Mouse (Mus musculus) neural tube, embryonic 11.5 days (tissue): Measurements from ENCODE around the gene Pbx1. TPM values are rescaled to one million over a fixed set of nuclear protein-coding genes. Genes with fewer than 3 reads are reported as not detected.

Experiments used
- ATAC-seq: fragments of 200-750 bp; cut with Nextera tagmentation; 2 replicates; pipeline ENCODE4 v1.8.0; 2017; ENCODE audit warnings: moderate number of reproducible peaks, mild to moderate bottlenecking, moderate TSS enrichment, moderate library complexity; ENCODE audit not compliant: insufficient read depth, low FRiP score, low TSS enrichment
- DNase-seq: peaks from one replicate; pipeline ENCODE4 v3.0.0-alpha.2; 2015; ENCODE audit warnings: low spot score
- H3K27ac ChIP-seq: fragments of 300-500 bp; sonication (generic); 2 replicates; pipeline ENCODE4 v1.5.1; 2014; ENCODE audit warnings: low read depth, mild to moderate bottlenecking, low read length
- H3K27me3 ChIP-seq: fragments of 300-500 bp; sonication (generic); 2 replicates; pipeline ENCODE4 v1.6.1; 2014; ENCODE audit warnings: mild to moderate bottlenecking, low read length, mixed read lengths; ENCODE audit not compliant: control insufficient read depth, insufficient read depth
- H3K36me3 ChIP-seq: fragments of 300-500 bp; sonication (generic); 2 replicates; pipeline ENCODE4 v1.6.1; 2014; ENCODE audit warnings: mild to moderate bottlenecking, low read length, moderate library complexity, mixed read lengths; ENCODE audit not compliant: control insufficient read depth, insufficient read depth
- H3K4me1 ChIP-seq: fragments of 300-500 bp; sonication (generic); 2 replicates; pipeline ENCODE4 v1.6.1; 2014; ENCODE audit warnings: low read length, mixed read lengths; ENCODE audit not compliant: control insufficient read depth, insufficient read depth
- H3K4me2 ChIP-seq: fragments of 300-500 bp; sonication (generic); 2 replicates; pipeline ENCODE4 v1.6.1; 2014; ENCODE audit warnings: low read depth, mild to moderate bottlenecking, moderate library complexity
- H3K4me3 ChIP-seq: fragments of 300-500 bp; sonication (generic); 2 replicates; pipeline ENCODE4 v1.5.1; 2014; ENCODE audit warnings: low read depth, low read length
- H3K9ac ChIP-seq: fragments of 300-500 bp; sonication (generic); 2 replicates; pipeline ENCODE4 v1.6.1; 2014; ENCODE audit warnings: mild to moderate bottlenecking, low read length
- H3K9me3 ChIP-seq: fragments of 300-500 bp; sonication (generic); 2 replicates; pipeline ENCODE4 v1.6.1; 2016; ENCODE audit warnings: low read length; ENCODE audit not compliant: control insufficient read depth
- WGBS: fragments of 180-500 bp; shearing (Covaris S2); extraction: QIAGEN DNeasy Blood & Tissue Kit; methylation state at CpG from one replicate; pipeline ENCODE4 v1.1.7; 2014; 5-methylcytosine and 5-hydroxymethylcytosine counted together
- polyA plus RNA-seq: library from polyadenylated mRNA; unstranded; fragments of >200 nt; fragmentation: Nextera tagmentation; extraction: Ambion mirVana; gene quantifications from 2 replicates; pipeline ENCODE4 v1.2.1, GENCODE M21; 2014

Gene Pbx1
- polyA plus RNA-seq, 1 experiment from 2014 or later: 45.8 TPM

DNA sequence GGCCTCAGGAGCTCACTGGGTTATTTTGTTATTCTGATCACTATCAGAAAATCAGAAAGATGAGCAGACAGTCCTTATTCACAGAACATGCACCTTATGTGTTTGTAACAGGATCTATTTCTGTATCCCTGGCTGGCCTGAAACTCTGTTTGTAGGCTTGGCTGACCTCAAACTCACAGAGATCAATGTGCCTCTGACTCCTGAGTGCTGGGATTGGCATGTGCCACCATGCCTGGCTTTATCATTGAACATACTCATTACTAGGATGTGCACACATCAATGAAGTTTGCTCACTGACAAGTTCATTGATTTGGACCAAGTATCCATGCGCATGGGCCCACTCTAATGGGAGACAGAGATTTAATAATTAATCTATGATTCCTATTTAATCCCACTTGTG is 27.4 kb upstream of the Pbx1 start:
- Histone ChIP-seq H3K4me3 (no peak overlapping the region), H3K9me3 (no peaks in the 10 kb centered on the region), H3K4me1 (no peaks in the 10 kb centered on the region), H3K9ac (no peak overlapping the region), H3K27me3 (no peaks in the 10 kb centered on the region), H3K4me2 (no peak overlapping the region), H3K27ac (no peak overlapping the region), H3K36me3 (no peaks in the 10 kb centered on the region)
- DNase-seq: no peak
- ATAC-seq: no peak
- 97% methylated on average over 1 of the region's 1 CpGs for WGBS

DNA sequence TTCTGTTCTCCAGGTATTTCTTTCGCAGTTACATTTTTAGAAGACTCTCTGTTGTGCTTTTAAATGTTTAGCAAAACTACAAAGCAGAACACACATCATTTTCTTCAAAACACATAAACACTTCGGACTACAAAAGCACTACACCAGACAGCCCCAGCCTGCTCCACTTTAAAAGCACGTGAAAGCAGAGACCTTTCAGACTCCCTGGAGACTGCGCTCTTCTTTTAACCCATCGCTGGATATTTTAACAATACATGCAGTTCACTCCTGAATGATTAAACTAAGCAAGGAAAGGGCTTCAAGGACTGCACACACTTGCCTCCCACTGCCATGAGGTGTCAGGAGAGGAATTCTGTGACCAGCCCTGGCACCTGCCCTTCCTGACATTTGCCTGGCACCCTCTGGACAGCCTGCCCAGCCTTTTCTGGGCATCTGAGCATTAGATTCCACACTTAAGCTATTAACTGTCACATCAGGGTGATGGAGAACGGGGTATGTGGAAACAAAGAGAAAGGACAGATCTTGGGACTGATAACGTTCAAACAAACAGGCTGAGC is 25.2 kb upstream of the Pbx1 start:
- no peak overlapping the region for H3K4me3 ChIP-seq
- DNase-seq: no peak
- no peak overlapping the region for H3K4me2 ChIP-seq
- H3K4me1 ChIP-seq: no peaks in the 10 kb centered on the region
- H3K36me3 ChIP-seq: no peaks in the 10 kb centered on the region
- no peak for ATAC-seq
- 50% methylated on average over 7 of the region's 7 CpGs for WGBS
- H3K27me3 ChIP-seq: no peaks in the 10 kb centered on the region
- no peak overlapping the region for H3K27ac ChIP-seq
- H3K9ac ChIP-seq: no peak overlapping the region
- no peaks in the 10 kb centered on the region for H3K9me3 ChIP-seq

DNA sequence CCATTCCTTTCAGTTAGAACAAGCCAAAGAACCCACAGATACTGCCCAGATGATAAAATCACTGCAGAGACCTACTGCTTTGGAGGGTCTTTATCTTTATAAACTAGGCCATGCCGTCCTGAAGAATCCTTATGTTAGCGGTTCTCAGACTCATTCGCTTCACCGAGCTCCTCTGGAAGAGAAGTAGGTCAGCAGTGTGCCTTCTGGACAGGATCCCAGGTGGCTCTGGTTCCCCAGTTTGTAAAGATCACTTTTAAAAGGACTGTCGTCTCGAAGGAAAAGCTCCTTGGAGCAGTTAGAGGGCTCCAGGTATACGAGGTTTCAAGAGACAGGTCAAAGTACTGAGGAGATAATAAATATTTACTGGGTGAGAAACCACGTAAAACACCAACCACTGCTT is 23.1 kb upstream of the Pbx1 start:
- Histone ChIP-seq H3K27ac (no peak overlapping the region), H3K9me3 (no peaks in the 10 kb centered on the region), H3K27me3 (no peaks in the 10 kb centered on the region), H3K9ac (no peak overlapping the region), H3K36me3 (no peaks in the 10 kb centered on the region), H3K4me1 (no peaks in the 10 kb centered on the region), H3K4me2 (no peak overlapping the region), H3K4me3 (no peak overlapping the region)
- 82% methylated on average over 8 of the region's 8 CpGs for WGBS
- no peak for DNase-seq
- no peak for ATAC-seq

DNA sequence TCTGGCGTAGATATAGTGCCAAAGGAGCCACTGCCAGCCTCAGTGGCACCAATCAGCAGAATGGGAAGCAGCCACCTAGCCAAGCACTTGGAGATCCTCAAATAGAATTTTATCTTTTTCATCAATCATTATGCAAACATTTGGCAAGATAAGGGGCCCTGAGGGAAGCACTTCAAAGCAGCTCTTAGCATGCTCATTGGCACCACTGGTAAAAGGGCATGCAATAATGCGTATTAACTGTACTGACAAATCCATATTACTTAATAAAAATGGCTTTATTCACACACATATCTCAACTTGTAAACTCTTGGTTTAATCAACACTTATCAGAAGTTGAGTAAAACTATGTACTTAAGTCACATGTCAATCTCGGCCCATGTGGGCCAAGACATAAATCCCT is 1.6 kb upstream of the Pbx1 start:
- no peak overlapping the region for H3K27ac ChIP-seq
- 96% methylated on average over 3 of the region's 3 CpGs for WGBS
- DNase-seq (no peak), ATAC-seq (no peak)
- no peaks in the 10 kb centered on the region for H3K36me3 ChIP-seq
- no peaks in the 10 kb centered on the region for H3K9me3 ChIP-seq
- no peak overlapping the region for H3K4me2 ChIP-seq
- H3K4me3 ChIP-seq: no peak overlapping the region
- no peaks in the 10 kb centered on the region for H3K27me3 ChIP-seq
- H3K4me1 ChIP-seq: no peaks in the 10 kb centered on the region
- no peak overlapping the region for H3K9ac ChIP-seq

DNA sequence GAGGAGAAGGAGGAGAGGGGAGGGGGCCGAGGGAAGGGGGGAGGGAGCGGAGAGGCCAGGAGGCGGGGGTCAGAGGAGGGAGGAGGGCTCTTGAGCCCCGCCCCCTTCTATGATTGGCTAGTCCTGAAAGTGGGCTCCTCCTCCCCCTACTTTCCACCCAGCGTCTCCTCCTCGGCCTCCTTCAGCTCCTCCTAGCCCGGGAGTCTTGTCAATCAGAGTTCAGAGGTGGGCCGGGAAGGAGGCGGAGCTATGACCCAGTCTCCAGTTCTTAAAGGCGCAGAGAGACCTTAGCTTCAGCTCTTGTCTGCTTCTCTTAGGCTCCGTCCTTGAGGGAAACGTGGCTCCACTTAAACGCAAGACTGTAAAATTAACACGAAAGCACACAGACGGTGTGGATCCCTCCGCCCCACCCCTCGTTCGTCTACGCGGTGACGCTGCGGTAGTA is 233 bp upstream of the Pbx1 start:
- Histone ChIP-seq H3K27ac (peak overlapping the region; percentile 34; the same call in 1 of the 2 replicates), H3K9ac (peak overlapping the region; percentile 47; the same call in 1 of the 2 replicates), H3K36me3 (no peaks in the 10 kb centered on the region), H3K4me3 (peak overlapping the region; percentile 68), H3K27me3 (no peaks in the 10 kb centered on the region), H3K9me3 (no peaks in the 10 kb centered on the region), H3K4me1 (peaks cover 10% of the 10 kb centered on the region), H3K4me2 (peak overlapping the region; percentile 53)
- 2% methylated on average over 19 of the region's 22 CpGs for WGBS
- DNase-seq: peak; percentile 95
- ATAC-seq: peak; percentile 97

DNA sequence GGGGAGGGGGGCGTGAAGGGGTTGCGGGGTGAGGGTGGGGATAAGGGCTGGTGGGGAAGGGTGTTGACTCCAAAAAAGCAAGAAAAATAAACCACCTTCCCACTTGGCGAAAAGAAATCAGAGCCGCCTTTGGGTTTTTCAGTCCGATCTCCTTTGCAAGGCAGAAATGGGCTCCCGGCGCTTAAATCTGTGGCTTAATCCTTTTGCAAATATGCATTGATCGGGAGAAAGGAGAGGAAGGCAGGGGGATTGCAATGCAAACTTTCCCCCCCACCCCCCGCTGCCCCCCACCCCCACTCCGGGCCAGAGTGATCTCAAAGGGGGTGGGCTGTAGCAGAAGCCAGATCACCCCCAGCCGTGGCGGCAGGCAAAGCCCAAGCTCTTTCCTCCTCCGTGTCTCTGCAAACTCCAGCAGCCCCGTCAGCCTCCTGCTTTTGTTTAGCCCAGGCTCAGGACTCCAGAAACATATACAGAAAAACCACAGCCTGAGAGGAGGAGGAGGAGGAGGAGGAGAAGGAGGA is 299 bp downstream of the Pbx1 start:
- WGBS: under 1% methylated on average over 11 of the region's 14 CpGs
- no peaks in the 10 kb centered on the region for H3K9me3 ChIP-seq
- H3K9ac ChIP-seq: peak overlapping the region; percentile 90
- H3K4me1 ChIP-seq: peaks cover 13% of the 10 kb centered on the region
- no peaks in the 10 kb centered on the region for H3K27me3 ChIP-seq
- peak overlapping the region; percentile 75 for H3K4me2 ChIP-seq
- no peak for DNase-seq
- ATAC-seq: peak; percentile 92
- peak overlapping the region; percentile 97 for H3K27ac ChIP-seq
- no peaks in the 10 kb centered on the region for H3K36me3 ChIP-seq
- H3K4me3 ChIP-seq: peak overlapping the region; percentile 68

DNA sequence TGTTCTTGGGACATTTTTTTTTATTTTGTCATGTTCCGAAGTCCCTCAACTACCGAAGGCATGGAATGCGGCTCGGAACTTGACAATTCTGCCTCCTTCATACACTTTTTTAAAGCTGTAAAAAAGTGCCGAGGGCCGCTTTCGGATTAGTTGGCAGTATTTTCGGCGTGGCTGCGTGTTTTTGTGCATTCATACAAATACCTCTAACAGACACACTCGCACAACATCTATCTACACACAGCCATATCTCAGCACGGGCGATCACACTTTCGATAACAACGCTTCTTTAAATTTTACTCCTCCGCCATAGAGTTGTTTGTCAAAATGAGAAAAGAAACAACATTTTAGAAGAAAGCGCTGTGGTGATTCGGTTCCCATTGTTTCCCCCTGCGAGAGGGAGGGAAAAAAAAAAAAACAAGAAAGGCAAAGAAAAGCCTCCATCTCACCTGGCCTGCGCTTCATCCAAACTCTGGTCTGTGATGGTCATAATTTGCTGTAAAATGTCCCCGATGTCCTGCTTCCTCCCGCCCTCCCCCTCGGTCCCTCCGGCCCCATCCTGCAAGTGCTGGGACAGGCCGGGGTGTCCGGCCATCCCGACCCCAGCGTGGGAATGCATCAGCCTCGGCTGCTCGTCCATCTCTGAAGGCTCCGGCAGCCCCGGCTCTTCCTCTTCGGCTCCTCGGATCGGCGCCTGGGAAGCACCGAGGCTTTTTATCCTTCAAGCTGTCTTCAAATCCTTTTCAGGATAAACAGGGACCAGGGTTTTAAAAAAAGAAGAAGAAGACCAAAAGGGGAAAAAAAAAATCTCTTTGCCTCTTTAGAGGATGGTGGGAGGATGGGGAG is 981 bp downstream of the Pbx1 start:
- DNase-seq: peak; percentile 63
- Histone ChIP-seq H3K4me2 (peak overlapping the region; percentile 75), H3K9me3 (no peaks in the 10 kb centered on the region), H3K36me3 (no peaks in the 10 kb centered on the region), H3K27ac (peak overlapping the region; percentile 97), H3K4me1 (peaks cover 20% of the 10 kb centered on the region), H3K27me3 (no peaks in the 10 kb centered on the region), H3K4me3 (peak overlapping the region; percentile 68), H3K9ac (peak overlapping the region; percentile 90)
- WGBS: under 1% methylated on average over 37 of the region's 37 CpGs
- ATAC-seq: no peak

DNA sequence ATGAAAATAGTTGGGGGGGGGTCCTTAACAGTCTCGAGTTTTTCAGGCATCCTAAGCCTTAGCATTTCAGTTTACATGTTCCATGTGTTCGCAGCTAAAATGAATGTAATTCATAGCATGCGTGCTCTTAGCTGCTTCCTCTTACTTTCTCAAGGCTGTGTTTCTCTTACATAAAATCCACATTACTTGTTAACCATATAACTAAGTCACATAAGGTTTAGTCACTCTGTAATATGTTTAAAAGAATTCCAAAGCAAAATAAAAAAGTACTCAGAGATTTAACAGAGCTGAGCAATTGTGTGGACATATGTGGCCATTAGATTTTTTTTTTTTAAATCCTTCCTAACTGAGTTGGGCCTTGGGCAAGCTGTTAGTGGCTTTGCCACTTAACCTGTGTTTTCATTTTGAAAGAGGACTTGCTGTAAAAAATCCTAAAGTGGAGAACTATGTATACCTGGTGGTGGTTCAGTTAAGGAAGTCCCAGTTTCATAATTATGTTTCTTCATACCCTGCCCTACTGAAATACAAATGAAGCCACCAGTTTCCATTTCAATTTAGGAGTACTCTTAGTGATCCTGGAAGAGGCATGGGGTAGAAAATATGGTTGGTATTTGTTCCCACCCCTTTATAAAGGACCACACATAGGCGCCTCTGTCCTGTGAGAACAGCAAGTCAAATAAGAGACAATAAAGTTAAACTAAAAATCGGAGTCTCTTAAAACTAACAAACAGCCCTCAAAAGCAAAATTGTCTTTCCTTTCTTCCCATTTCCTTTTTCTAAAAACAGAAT is 2.0 kb downstream of the Pbx1 start:
- DNase-seq: no peak
- Histone ChIP-seq H3K4me2 (peak overlapping the region; percentile 75), H3K9ac (peak overlapping the region; percentile 90), H3K27ac (peak overlapping the region; percentile 68), H3K4me1 (peaks cover 29% of the 10 kb centered on the region), H3K36me3 (no peaks in the 10 kb centered on the region), H3K27me3 (no peaks in the 10 kb centered on the region), H3K9me3 (no peaks in the 10 kb centered on the region), H3K4me3 (peak overlapping the region; percentile 68)
- no peak for ATAC-seq
- 4% methylated on average over 5 of the region's 5 CpGs for WGBS
